Mouse (Mus musculus): Measurements from ENCODE around the gene Cttnbp2. TPM values are rescaled to one million over a fixed set of nuclear protein-coding genes. Genes with fewer than 3 reads are reported as not detected.

Gene Cttnbp2
- polyA plus RNA-seq, 1 experiment from 2014 or later: 13.6 TPM

DNA sequence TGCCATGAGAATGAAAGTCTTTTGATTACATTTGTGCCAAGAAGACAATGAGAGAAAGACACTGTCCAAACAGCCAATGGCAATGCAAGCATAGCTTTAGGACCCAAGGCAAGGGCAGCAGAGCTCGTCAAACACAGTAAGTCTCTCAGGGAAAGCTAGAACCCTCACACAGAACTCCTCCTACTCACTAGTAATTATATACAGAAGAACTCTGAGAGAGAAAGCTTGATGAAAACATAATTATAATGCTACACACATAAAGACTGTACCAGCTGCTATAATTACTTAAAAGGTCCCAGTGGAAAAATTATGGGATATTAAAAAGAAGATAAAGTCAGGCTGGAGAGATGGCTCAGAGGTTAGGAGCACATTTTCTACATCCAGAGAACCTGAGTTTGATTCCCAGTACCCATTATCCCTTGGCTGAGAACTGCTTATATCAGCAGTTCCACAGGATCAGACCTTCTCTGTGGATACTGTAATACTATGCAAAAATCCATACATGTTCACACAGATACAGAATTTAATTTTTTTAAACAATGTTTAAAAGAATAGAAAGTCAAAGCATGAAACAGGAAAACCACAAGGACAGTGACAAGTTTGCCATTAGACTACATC is 37.2 kb downstream of the Cttnbp2 start:
- WGBS: 57% methylated on average over 1 of the region's 1 CpGs

DNA sequence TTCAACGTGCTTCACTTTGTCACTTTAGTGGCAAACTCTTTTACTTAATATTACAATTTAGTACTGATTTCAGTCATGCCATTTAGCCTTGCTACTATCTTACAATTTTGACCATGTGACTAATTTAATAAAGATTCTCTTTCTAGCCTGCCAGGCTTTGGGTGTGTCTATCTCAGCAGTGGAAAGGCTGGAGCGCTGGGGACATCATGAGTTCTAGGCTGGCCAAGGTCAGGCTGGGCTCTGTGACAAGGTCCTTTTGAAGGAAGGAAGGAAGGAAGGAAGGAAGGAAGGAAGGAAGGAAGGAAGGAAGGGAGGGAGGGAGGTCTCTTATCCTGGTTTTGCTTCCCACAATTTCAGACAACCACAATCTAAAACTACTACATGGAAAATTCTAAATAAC is 39.7 kb downstream of the Cttnbp2 start:
- no peak overlapping the region for H3K27ac ChIP-seq (ENCODE audit: low read depth, low read length)
- DNase-seq (ENCODE audit: low spot score, missing footprints) (no peak), ATAC-seq (ENCODE audit: low FRiP score) (no peak)
- no peaks in the 10 kb centered on the region for H3K27me3 ChIP-seq (ENCODE audit: control insufficient read depth, insufficient read depth, low read length)
- H3K4me3 ChIP-seq (ENCODE audit: low read depth, low read length): no peak overlapping the region
- no peaks in the 10 kb centered on the region for H3K4me1 ChIP-seq (ENCODE audit: control insufficient read depth, insufficient read depth, low read length)
- H3K4me2 ChIP-seq: no peak overlapping the region
- H3K36me3 ChIP-seq (ENCODE audit: control insufficient read depth, insufficient read depth, low read length): no peaks in the 10 kb centered on the region
- 83% methylated on average over 2 of the region's 2 CpGs for WGBS
- H3K9ac ChIP-seq (ENCODE audit: low read length): no peak overlapping the region
- no peaks in the 10 kb centered on the region for H3K9me3 ChIP-seq (ENCODE audit: control insufficient read depth, low read length)

More for the DNA sequence above, 37.2 kb downstream of the Cttnbp2 start:
- no peak overlapping the region for H3K9ac ChIP-seq (ENCODE audit: low read length)
- H3K27ac ChIP-seq (ENCODE audit: low read depth, low read length): no peak overlapping the region
- H3K27me3 ChIP-seq (ENCODE audit: control insufficient read depth, insufficient read depth, low read length): no peaks in the 10 kb centered on the region
- DNase-seq (ENCODE audit: low spot score, missing footprints) (no peak), ATAC-seq (ENCODE audit: low FRiP score) (no peak)
- no peaks in the 10 kb centered on the region for H3K36me3 ChIP-seq (ENCODE audit: control insufficient read depth, insufficient read depth, low read length)
- no peaks in the 10 kb centered on the region for H3K4me1 ChIP-seq (ENCODE audit: control insufficient read depth, insufficient read depth, low read length)
- no peak overlapping the region for H3K4me3 ChIP-seq (ENCODE audit: low read depth, low read length)
- no peak overlapping the region for H3K4me2 ChIP-seq
- no peaks in the 10 kb centered on the region for H3K9me3 ChIP-seq (ENCODE audit: control insufficient read depth, low read length)

DNA sequence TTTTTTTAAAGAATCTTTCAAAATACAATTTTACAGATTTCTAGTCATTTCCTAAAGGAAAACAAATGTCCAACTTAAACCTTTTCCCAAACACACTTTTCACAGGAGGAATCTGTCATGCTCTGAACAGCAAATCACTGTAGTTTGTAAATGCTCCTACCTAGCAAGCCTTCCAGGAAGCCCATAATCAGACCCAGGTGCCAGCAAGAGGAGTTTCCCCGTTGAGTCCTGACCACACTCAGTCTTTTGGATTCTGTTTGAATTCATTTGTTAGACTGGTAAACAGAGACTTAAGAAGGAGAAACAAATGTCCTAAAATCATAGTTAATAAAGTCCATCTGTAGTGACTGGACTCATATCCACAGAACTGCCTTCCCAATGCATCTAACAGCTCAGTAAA is 40.1 kb downstream of the Cttnbp2 start:
- Histone ChIP-seq H3K4me1 (ENCODE audit: control insufficient read depth, insufficient read depth, low read length) (no peaks in the 10 kb centered on the region), H3K9ac (ENCODE audit: low read length) (no peak overlapping the region), H3K4me2 (no peak overlapping the region), H3K27ac (ENCODE audit: low read depth, low read length) (no peak overlapping the region), H3K27me3 (ENCODE audit: control insufficient read depth, insufficient read depth, low read length) (no peaks in the 10 kb centered on the region), H3K36me3 (ENCODE audit: control insufficient read depth, insufficient read depth, low read length) (no peaks in the 10 kb centered on the region), H3K9me3 (ENCODE audit: control insufficient read depth, low read length) (no peaks in the 10 kb centered on the region), H3K4me3 (ENCODE audit: low read depth, low read length) (no peak overlapping the region)
- ATAC-seq (ENCODE audit: low FRiP score) (no peak), DNase-seq (ENCODE audit: low spot score, missing footprints) (no peak)
- WGBS: 75% methylated on average over 1 of the region's 1 CpGs

DNA sequence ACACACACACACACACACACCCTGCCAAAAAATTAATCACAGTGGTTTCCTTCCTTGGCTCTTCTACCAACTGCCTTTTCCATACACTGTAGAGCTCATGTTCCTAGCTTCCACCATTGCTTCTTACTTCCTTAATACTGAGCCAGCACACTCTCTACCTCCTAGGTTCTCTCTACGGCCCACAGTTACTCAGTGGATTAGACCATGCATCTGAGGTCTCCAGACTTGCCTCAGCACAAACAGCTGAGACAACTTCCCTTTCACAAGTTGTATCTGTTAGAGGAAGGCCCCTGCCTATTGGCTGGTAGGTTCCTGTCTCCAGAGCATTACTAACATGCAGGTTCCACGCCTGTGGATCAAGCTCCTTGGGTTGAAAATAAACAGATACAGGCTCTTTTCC is 45.4 kb downstream of the Cttnbp2 start:
- no peak overlapping the region for H3K9ac ChIP-seq (ENCODE audit: low read length)
- DNase-seq (ENCODE audit: low spot score, missing footprints): no peak
- ATAC-seq (ENCODE audit: low FRiP score): no peak
- no peaks in the 10 kb centered on the region for H3K9me3 ChIP-seq (ENCODE audit: control insufficient read depth, low read length)
- H3K27ac ChIP-seq (ENCODE audit: low read depth, low read length): no peak overlapping the region
- H3K36me3 ChIP-seq (ENCODE audit: control insufficient read depth, insufficient read depth, low read length): no peaks in the 10 kb centered on the region
- no peak overlapping the region for H3K4me2 ChIP-seq
- H3K27me3 ChIP-seq (ENCODE audit: control insufficient read depth, insufficient read depth, low read length): no peaks in the 10 kb centered on the region
- WGBS: 82% methylated on average over 2 of the region's 2 CpGs
- no peak overlapping the region for H3K4me3 ChIP-seq (ENCODE audit: low read depth, low read length)
- no peaks in the 10 kb centered on the region for H3K4me1 ChIP-seq (ENCODE audit: control insufficient read depth, insufficient read depth, low read length)

DNA sequence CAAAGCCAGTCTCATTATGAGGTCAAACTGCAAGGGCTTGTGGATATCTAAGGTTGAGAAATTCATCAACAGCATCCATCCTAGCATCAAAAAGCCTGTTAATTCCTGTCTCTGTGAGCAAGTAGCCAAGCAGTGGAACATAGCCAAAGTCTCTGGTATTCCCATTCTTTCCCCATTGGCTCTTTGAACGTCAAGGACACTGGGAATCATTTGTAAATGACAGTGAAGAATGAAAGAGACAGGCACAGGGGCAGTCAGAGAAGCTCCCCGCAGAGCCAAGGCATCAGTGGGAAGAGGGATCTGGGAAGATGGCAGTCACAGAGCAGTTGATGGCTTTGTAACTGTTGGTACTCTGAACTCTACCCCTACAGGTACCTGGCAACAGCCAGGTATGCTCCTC is 46.9 kb downstream of the Cttnbp2 start:
- H3K4me2 ChIP-seq: no peak overlapping the region

DNA sequence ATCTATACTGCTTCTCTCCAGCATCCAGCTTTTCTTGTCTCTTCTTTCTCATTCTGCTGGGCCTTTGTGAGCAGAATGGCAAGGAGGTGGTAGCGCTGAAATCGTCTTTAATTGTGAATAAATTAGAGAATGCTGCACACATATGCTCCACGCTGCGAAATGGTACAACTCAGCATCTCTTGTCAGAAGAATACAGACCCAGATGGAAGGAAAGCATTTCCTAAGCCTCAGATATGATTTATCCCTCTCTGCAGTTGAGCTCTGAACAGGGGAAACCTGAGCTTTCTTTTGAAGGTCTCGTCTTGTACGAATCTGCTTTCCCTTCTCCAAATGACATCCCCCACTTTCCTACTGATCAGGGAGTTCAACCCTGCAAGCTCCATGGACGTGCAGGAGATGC is 48.4 kb downstream of the Cttnbp2 start:
- H3K27ac ChIP-seq (ENCODE audit: low read depth, low read length): no peak overlapping the region
- H3K9me3 ChIP-seq (ENCODE audit: control insufficient read depth, low read length): no peaks in the 10 kb centered on the region; the same call in 1 of the 2 replicates
- no peaks in the 10 kb centered on the region for H3K27me3 ChIP-seq (ENCODE audit: control insufficient read depth, insufficient read depth, low read length)
- H3K4me2 ChIP-seq: no peak overlapping the region
- no peaks in the 10 kb centered on the region for H3K36me3 ChIP-seq (ENCODE audit: control insufficient read depth, insufficient read depth, low read length)
- no peak for ATAC-seq (ENCODE audit: low FRiP score)
- no peak overlapping the region for H3K4me3 ChIP-seq (ENCODE audit: low read depth, low read length)
- DNase-seq (ENCODE audit: low spot score, missing footprints): no peak
- no peak overlapping the region for H3K9ac ChIP-seq (ENCODE audit: low read length)
- no peaks in the 10 kb centered on the region for H3K4me1 ChIP-seq (ENCODE audit: control insufficient read depth, insufficient read depth, low read length)
- 81% methylated on average over 7 of the region's 7 CpGs for WGBS

More for the DNA sequence above, 46.9 kb downstream of the Cttnbp2 start:
- Histone ChIP-seq H3K4me3 (ENCODE audit: low read depth, low read length) (no peak overlapping the region), H3K36me3 (ENCODE audit: control insufficient read depth, insufficient read depth, low read length) (no peaks in the 10 kb centered on the region), H3K4me1 (ENCODE audit: control insufficient read depth, insufficient read depth, low read length) (no peaks in the 10 kb centered on the region), H3K9ac (ENCODE audit: low read length) (no peak overlapping the region), H3K27ac (ENCODE audit: low read depth, low read length) (no peak overlapping the region), H3K27me3 (ENCODE audit: control insufficient read depth, insufficient read depth, low read length) (no peaks in the 10 kb centered on the region), H3K9me3 (ENCODE audit: control insufficient read depth, low read length) (no peaks in the 10 kb centered on the region)
- no peak for DNase-seq (ENCODE audit: low spot score, missing footprints)
- no peak for ATAC-seq (ENCODE audit: low FRiP score)
- WGBS: 53% methylated on average over 2 of the region's 2 CpGs

DNA sequence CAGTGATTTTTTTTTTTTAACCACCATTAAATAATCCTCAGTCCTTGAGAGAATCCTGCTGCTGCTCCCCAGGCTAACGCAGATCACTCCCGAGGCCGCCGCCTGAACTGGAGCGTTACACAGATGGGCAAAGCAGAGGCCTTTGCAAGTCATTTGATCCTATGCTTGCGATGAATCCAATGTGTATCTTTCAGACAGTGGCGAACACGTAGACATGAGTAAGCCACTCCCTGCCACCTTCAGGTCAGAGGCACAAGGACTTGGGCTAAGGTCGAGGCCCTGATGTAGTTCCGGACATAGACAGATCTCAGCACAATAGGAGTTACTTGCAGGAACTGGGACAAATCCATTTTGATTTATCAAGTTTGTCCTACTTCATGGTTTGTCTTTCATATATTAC is 49.0 kb downstream of the Cttnbp2 start:
- H3K27me3 ChIP-seq (ENCODE audit: control insufficient read depth, insufficient read depth, low read length): no peaks in the 10 kb centered on the region
- H3K9me3 ChIP-seq (ENCODE audit: control insufficient read depth, low read length): no peaks in the 10 kb centered on the region; the same call in 1 of the 2 replicates
- H3K36me3 ChIP-seq (ENCODE audit: control insufficient read depth, insufficient read depth, low read length): no peaks in the 10 kb centered on the region
- H3K4me1 ChIP-seq (ENCODE audit: control insufficient read depth, insufficient read depth, low read length): no peaks in the 10 kb centered on the region
- 73% methylated on average over 10 of the region's 10 CpGs for WGBS
- ATAC-seq (ENCODE audit: low FRiP score) (no peak), DNase-seq (ENCODE audit: low spot score, missing footprints) (no peak)
- no peak overlapping the region for H3K9ac ChIP-seq (ENCODE audit: low read length)
- no peak overlapping the region for H3K4me3 ChIP-seq (ENCODE audit: low read depth, low read length)
- H3K27ac ChIP-seq (ENCODE audit: low read depth, low read length): no peak overlapping the region
- no peak overlapping the region for H3K4me2 ChIP-seq

DNA sequence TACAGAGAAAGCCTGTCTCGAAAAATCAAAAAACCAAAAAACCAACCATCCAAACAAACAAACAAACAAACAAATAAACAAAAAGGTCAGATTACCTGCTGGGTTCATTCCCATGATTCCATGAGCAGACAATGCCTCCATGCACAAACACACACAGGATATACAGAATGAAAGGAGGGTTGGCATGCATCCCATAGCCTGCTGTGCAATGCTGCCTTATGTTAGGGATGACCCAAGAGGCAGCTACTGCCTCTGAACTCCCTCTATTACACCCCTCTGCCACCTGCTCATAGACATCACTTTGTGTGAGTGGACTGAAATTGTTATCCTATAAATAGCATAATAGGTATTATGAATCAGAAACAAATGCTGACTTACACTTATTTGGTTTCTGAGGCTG is 55.0 kb downstream of the Cttnbp2 start:
- no peaks in the 10 kb centered on the region for H3K27me3 ChIP-seq (ENCODE audit: control insufficient read depth, insufficient read depth, low read length)
- no peaks in the 10 kb centered on the region for H3K36me3 ChIP-seq (ENCODE audit: control insufficient read depth, insufficient read depth, low read length)
- H3K27ac ChIP-seq (ENCODE audit: low read depth, low read length): no peak overlapping the region
- H3K4me2 ChIP-seq: no peak overlapping the region
- DNase-seq (ENCODE audit: low spot score, missing footprints) (no peak), ATAC-seq (ENCODE audit: low FRiP score) (no peak)
- no peaks in the 10 kb centered on the region for H3K4me1 ChIP-seq (ENCODE audit: control insufficient read depth, insufficient read depth, low read length)
- no peak overlapping the region for H3K9ac ChIP-seq (ENCODE audit: low read length)
- H3K4me3 ChIP-seq (ENCODE audit: low read depth, low read length): no peak overlapping the region
- 80% methylated on average over 1 of the region's 1 CpGs for WGBS
- H3K9me3 ChIP-seq (ENCODE audit: control insufficient read depth, low read length): no peaks in the 10 kb centered on the region; the same call in 1 of the 2 replicates

DNA sequence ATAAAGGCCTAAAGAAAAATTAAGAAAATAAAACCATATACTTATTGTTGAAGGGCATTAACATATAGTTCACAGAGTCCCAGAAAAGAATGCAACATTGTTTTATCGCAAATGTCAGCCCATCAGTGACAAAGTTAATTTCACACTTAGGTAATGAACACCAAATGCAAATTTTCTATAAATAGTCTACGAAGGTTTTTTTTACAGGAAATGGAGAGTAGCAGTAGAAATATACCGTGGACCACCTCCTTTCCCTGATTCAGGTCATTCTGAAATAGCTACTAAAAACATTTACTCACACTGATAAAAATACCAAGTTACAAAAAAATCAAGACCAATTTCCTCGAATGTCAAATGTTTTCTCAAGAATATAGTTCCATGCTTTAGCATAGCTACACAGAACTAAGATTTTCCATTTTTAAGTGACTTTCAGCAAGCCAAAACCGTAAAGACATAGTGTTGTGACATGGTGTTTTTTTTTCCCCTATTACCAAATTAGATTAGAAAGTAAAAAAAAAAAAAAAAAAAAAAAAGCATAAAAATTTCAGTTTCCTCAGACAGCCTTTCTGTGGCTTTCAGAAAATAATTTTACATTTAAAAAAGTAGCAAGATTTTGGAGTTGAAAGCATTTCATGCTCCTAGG is 64.0 kb downstream of the Cttnbp2 start:
- no peaks in the 10 kb centered on the region for H3K36me3 ChIP-seq (ENCODE audit: control insufficient read depth, insufficient read depth, low read length)
- DNase-seq (ENCODE audit: low spot score, missing footprints) (no peak), ATAC-seq (ENCODE audit: low FRiP score) (no peak)
- H3K9me3 ChIP-seq (ENCODE audit: control insufficient read depth, low read length): no peaks in the 10 kb centered on the region
- no peak overlapping the region for H3K4me3 ChIP-seq (ENCODE audit: low read depth, low read length)
- no peaks in the 10 kb centered on the region for H3K4me1 ChIP-seq (ENCODE audit: control insufficient read depth, insufficient read depth, low read length)
- no peak overlapping the region for H3K9ac ChIP-seq (ENCODE audit: low read length)
- WGBS: 87% methylated on average over 5 of the region's 5 CpGs
- no peaks in the 10 kb centered on the region for H3K27me3 ChIP-seq (ENCODE audit: control insufficient read depth, insufficient read depth, low read length)
- no peak overlapping the region for H3K4me2 ChIP-seq
- no peak overlapping the region for H3K27ac ChIP-seq (ENCODE audit: low read depth, low read length)
